Mouse (Mus musculus) forebrain, embryonic 14.5 days (tissue): ENCODE results near the gene Klk1b3. TPM values are rescaled to one million over a fixed set of nuclear protein-coding genes. Genes with fewer than 3 reads are reported as not detected.
A peak's percentile ranks its signal among the peaks of the same experiment; 100 is the strongest.
"Not testable (repeated sequence)": the region's sequence is repeated elsewhere in the genome, so short reads cannot be mapped to it uniquely, and the experiment has no call there.

Experiments
- ATAC-seq: fragments of 200-750 bp; cut with Nextera tagmentation; 2 replicates; pipeline ENCODE4 v1.8.0; 2017; ENCODE audit warnings: mild to moderate bottlenecking, moderate library complexity
- DNase-seq: peaks from one replicate; pipeline ENCODE4 v3.0.0-alpha.2; 2015; ENCODE audit warnings: low spot score
- H3K27ac ChIP-seq: fragments of 300-500 bp; sonication (generic); 2 replicates; pipeline ENCODE4 v1.5.1; 2014; ENCODE audit warnings: low read depth, mild to moderate bottlenecking, control low read depth, low read length, moderate library complexity
- H3K27me3 ChIP-seq: fragments of 300-500 bp; sonication (generic); replicated peaks from 2 replicates; pipeline ENCODE4 v1.6.1; 2014; ENCODE audit warnings: low read length, control low read depth, mixed read lengths; ENCODE audit not compliant: control insufficient read depth, insufficient read depth
- H3K36me3 ChIP-seq: fragments of 300-500 bp; sonication (generic); 2 replicates; pipeline ENCODE4 v1.6.1; 2014; ENCODE audit warnings: low read length, control low read depth; ENCODE audit not compliant: control insufficient read depth, insufficient read depth
- H3K4me1 ChIP-seq: fragments of 300-500 bp; sonication (generic); 2 replicates; pipeline ENCODE4 v1.6.1; 2014; ENCODE audit warnings: antibody characterized with exemption, low read length, control low read depth; ENCODE audit not compliant: control insufficient read depth, insufficient read depth
- H3K4me2 ChIP-seq: fragments of 300-500 bp; sonication (generic); 2 replicates; pipeline ENCODE4 v1.6.1; 2014; ENCODE audit warnings: mild to moderate bottlenecking, control low read depth, low read length
- H3K4me3 ChIP-seq: fragments of 300-500 bp; sonication (generic); 2 replicates; pipeline ENCODE4 v1.5.1; 2014; ENCODE audit warnings: low read depth, low read length, control low read depth
- H3K9ac ChIP-seq: fragments of 300-500 bp; sonication (generic); 2 replicates; pipeline ENCODE4 v1.6.1; 2014; ENCODE audit warnings: mild to moderate bottlenecking, low read length, control low read depth, moderate library complexity
- H3K9me3 ChIP-seq: fragments of 300-500 bp; sonication (generic); replicated peaks from 2 replicates; pipeline ENCODE4 v1.6.1; 2016; ENCODE audit warnings: low read length, control low read depth, mixed read lengths; ENCODE audit not compliant: control insufficient read depth
- WGBS: fragments of 180-500 bp; shearing (Covaris S2); extraction: QIAGEN DNeasy Blood & Tissue Kit; methylation state at CpG from one replicate; pipeline ENCODE4 v1.1.7; 2014; 5-methylcytosine and 5-hydroxymethylcytosine counted together
- polyA plus RNA-seq: library from polyadenylated mRNA; unstranded; fragments of >200 nt; fragmentation: Nextera tagmentation; extraction: Ambion mirVana; gene quantifications from 2 replicates; pipeline ENCODE4 v1.2.1, GENCODE M21; 2014

The Klk1b3 gene
- polyA plus RNA-seq, 1 experiment from 2014 or later = not detected

GRCm38 (mm10) chr7:44247971-44248370, 50.0 kb downstream of the Klk1b3 start:
- DNase-seq (no peak), ATAC-seq (no peak)
- Histone ChIP-seq H3K9me3 (no peaks in the 10 kb centered on the region), H3K27me3 (no peaks in the 10 kb centered on the region), H3K36me3 (peaks cover 51% of the 10 kb centered on the region), H3K4me3 (peak overlapping the region; percentile 85), H3K27ac (no peak overlapping the region), H3K4me1 (peaks cover 10% of the 10 kb centered on the region), H3K4me2 (peak overlapping the region; percentile 84), H3K9ac (peak overlapping the region; percentile 96; the same call in 1 of the 2 replicates)
- 91% methylated on average over 2 of the region's 2 CpGs for WGBS

- WGBS = 94% methylated on average over 4 of the region's 4 CpGs
Measured at GRCm38 (mm10) chr7:44249248-44249647, 51.3 kb downstream of the Klk1b3 start.

GRCm38 (mm10) chr7:44250732-44251275, 52.8 kb downstream of the Klk1b3 start:
- peaks cover 60% of the 10 kb centered on the region for H3K36me3 ChIP-seq
- not testable (repeated sequence) for H3K27me3 ChIP-seq, DNase-seq, H3K4me2 ChIP-seq, H3K9me3 ChIP-seq, H3K27ac ChIP-seq, ATAC-seq, H3K4me3 ChIP-seq, H3K9ac ChIP-seq, H3K4me1 ChIP-seq
- WGBS = 90% methylated on average over 17 of the region's 17 CpGs

More at GRCm38 (mm10) chr7:44249248-44249647, 51.3 kb downstream of the Klk1b3 start:
- ATAC-seq (no peak), DNase-seq (no peak)
- no peak overlapping the region for H3K4me3 ChIP-seq
- H3K27me3 ChIP-seq = no peaks in the 10 kb centered on the region
- H3K27ac ChIP-seq = no peak overlapping the region
- H3K9ac ChIP-seq = no peak overlapping the region
- H3K4me2 ChIP-seq = no peak overlapping the region
- H3K9me3 ChIP-seq = no peaks in the 10 kb centered on the region
- H3K4me1 ChIP-seq = peaks cover 10% of the 10 kb centered on the region
- H3K36me3 ChIP-seq = peaks cover 60% of the 10 kb centered on the region

Other genes starting within 250 kb of the Klk1b3 start
- gene Klk1b8, start 247.5 kb upstream of the Klk1b3 start, polyA plus RNA-seq = not detected in 2 replicates
- not detected in 2 replicates for gene Klk1b1, start 231.4 kb upstream of the Klk1b3 start, polyA plus RNA-seq
- not detected in 2 replicates for gene Klk1b9, start 222.1 kb upstream of the Klk1b3 start, polyA plus RNA-seq
- gene Klk1b11, start 202.3 kb upstream of the Klk1b3 start, polyA plus RNA-seq = not detected in 2 replicates
- gene Klk1b26, start 186.0 kb upstream of the Klk1b3 start, polyA plus RNA-seq = not detected in 2 replicates
- gene Klk1b27, start 145.9 kb upstream of the Klk1b3 start, polyA plus RNA-seq = not detected in 2 replicates
- not detected in 2 replicates for gene Klk1b21, start 95.9 kb upstream of the Klk1b3 start, polyA plus RNA-seq
- not detected in 2 replicates for gene Klk1b22, start 85.5 kb upstream of the Klk1b3 start, polyA plus RNA-seq
- gene Klk1b16, start 61.4 kb upstream of the Klk1b3 start, polyA plus RNA-seq = not detected in 2 replicates
- gene Klk1b24, start 10.0 kb upstream of the Klk1b3 start, polyA plus RNA-seq = not detected in 2 replicates
- not detected in 2 replicates for gene Klk1b4, start 9.2 kb downstream of the Klk1b3 start, polyA plus RNA-seq
- gene Klk1b5, start 17.8 kb downstream of the Klk1b3 start, polyA plus RNA-seq = not detected in 2 replicates
- gene Klk1, start 27.2 kb downstream of the Klk1b3 start, polyA plus RNA-seq = not detected in 2 replicates
- gene Gm36864, start 38.0 kb downstream of the Klk1b3 start, polyA plus RNA-seq = not detected in 2 replicates
- 1.9 and 2.4 TPM in 2 replicates for gene 1700028J19Rik, start 48.5 kb downstream of the Klk1b3 start, polyA plus RNA-seq
- 162 and 186 TPM in 2 replicates for gene 2410002F23Rik, start 48.5 kb downstream of the Klk1b3 start, polyA plus RNA-seq
- gene Acp4, start 59.2 kb downstream of the Klk1b3 start, polyA plus RNA-seq = not detected in 2 replicates
- gene Gm15517, start 63.3 kb downstream of the Klk1b3 start, polyA plus RNA-seq = not detected in 2 replicates
- gene Clec11a, start 108.7 kb downstream of the Klk1b3 start, polyA plus RNA-seq = 3.7 and 4.5 TPM in 2 replicates
- gene Shank1, start 112.1 kb downstream of the Klk1b3 start, polyA plus RNA-seq = 9.5 and 15.1 TPM in 2 replicates
- 19.0 and 25.3 TPM in 2 replicates for gene Syt3, start 185.9 kb downstream of the Klk1b3 start, polyA plus RNA-seq
- gene 1700008O03Rik, start 187.6 kb downstream of the Klk1b3 start, polyA plus RNA-seq = 0.63 and 0.86 TPM in 2 replicates
- 20.8 and 22.1 TPM in 2 replicates for gene Lrrc4b, start 230.8 kb downstream of the Klk1b3 start, polyA plus RNA-seq